Mouse (Mus musculus) liver, embryonic 15.5 days (tissue): ENCODE results near the gene Kit. TPM values are rescaled to one million over a fixed set of nuclear protein-coding genes. Genes with fewer than 3 reads are reported as not detected.
A peak's percentile ranks its signal among the peaks of the same experiment; 100 is the strongest.

Experiments
- ATAC-seq: fragments of 200-750 bp; cut with Nextera tagmentation; 2 replicates; pipeline ENCODE4 v1.8.0; 2017; ENCODE audit warnings: moderate number of reproducible peaks, mild to moderate bottlenecking, moderate library complexity; ENCODE audit not compliant: insufficient read depth
- H3K27ac ChIP-seq: fragments of 300-500 bp; sonication (generic); replicated peaks from 2 replicates; pipeline ENCODE4 v1.5.1; 2015; ENCODE audit warnings: mild to moderate bottlenecking, inconsistent platforms
- H3K27me3 ChIP-seq: fragments of 300-500 bp; sonication (generic); 2 replicates; pipeline ENCODE4 v1.6.1; 2015; ENCODE audit warnings: mild to moderate bottlenecking, inconsistent platforms
- H3K36me3 ChIP-seq: fragments of 300-500 bp; sonication (generic); replicated peaks from 2 replicates; pipeline ENCODE4 v1.6.1; 2015; ENCODE audit warnings: moderate library complexity, mild to moderate bottlenecking, inconsistent platforms
- H3K4me1 ChIP-seq: fragments of 300-500 bp; sonication (generic); replicated peaks from 2 replicates; pipeline ENCODE4 v1.6.1; 2015; ENCODE audit warnings: inconsistent platforms
- H3K4me2 ChIP-seq: fragments of 300-500 bp; sonication (generic); 2 replicates; pipeline ENCODE4 v1.6.1; 2015; ENCODE audit warnings: moderate library complexity, mild to moderate bottlenecking, inconsistent platforms
- H3K4me3 ChIP-seq: fragments of 300-500 bp; sonication (generic); replicated peaks from 2 replicates; pipeline ENCODE4 v1.5.1; 2015; ENCODE audit warnings: mild to moderate bottlenecking, inconsistent platforms
- H3K9ac ChIP-seq: fragments of 300-500 bp; sonication (generic); 2 replicates; pipeline ENCODE4 v1.6.1; 2015; ENCODE audit warnings: moderate library complexity, mild to moderate bottlenecking, inconsistent platforms
- H3K9me3 ChIP-seq: fragments of 300-500 bp; sonication (generic); replicated peaks from 2 replicates; pipeline ENCODE4 v1.6.1; 2016; ENCODE audit warnings: inconsistent platforms
- WGBS: fragments of 180-500 bp; shearing (Covaris S2); methylation state at CpG from one replicate; pipeline ENCODE4 v1.1.7; 2015; ENCODE audit warnings: mixed read lengths; ENCODE audit not compliant: insufficient replicate concordance; 5-methylcytosine and 5-hydroxymethylcytosine counted together
- polyA plus RNA-seq: library from polyadenylated mRNA; unstranded; fragments of >200 nt; fragmentation: Nextera tagmentation; extraction: Ambion mirVana; gene quantifications from 2 replicates; pipeline ENCODE4 v1.2.1, GENCODE M21; 2015

Kit gene
- polyA plus RNA-seq, 1 experiment from 2014 or later: 13.9 TPM

GRCm38 (mm10) chr5:75615000-75615571, 40.4 kb downstream of the Kit start:
- H3K9ac ChIP-seq: no peak overlapping the region
- H3K36me3 ChIP-seq: no peaks in the 10 kb centered on the region
- H3K27ac ChIP-seq: no peak overlapping the region
- H3K4me3 ChIP-seq: no peak overlapping the region
- no peak for ATAC-seq
- H3K4me1 ChIP-seq: no peaks in the 10 kb centered on the region
- H3K27me3 ChIP-seq: no peaks in the 10 kb centered on the region
- H3K4me2 ChIP-seq: no peak overlapping the region
- WGBS: 83% methylated on average over 11 of the region's 11 CpGs
- H3K9me3 ChIP-seq: no peaks in the 10 kb centered on the region

DNA sequence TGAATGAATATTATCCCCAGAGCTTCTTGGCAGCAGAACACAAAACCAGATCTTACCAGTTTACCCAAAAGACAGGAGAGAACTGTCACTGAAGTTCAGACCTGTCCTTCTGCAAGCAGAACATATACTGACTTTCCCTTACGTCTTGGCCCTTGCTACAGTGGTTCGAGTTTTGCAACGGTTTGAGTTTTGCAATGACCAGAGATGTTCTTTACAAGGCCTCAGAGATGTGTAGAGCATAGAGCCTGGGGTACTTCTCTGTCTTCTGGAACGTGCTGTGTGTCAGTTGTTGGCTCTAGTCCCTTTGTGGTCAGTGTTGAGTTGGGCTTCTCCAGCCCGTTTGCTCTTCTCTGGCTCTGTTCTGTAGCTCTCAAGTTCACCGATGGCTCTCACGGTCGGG, 40.9 kb downstream of the Kit start:
- Histone ChIP-seq H3K9ac (no peak overlapping the region), H3K4me1 (no peaks in the 10 kb centered on the region), H3K4me2 (no peak overlapping the region), H3K4me3 (no peak overlapping the region), H3K36me3 (no peaks in the 10 kb centered on the region), H3K27me3 (no peaks in the 10 kb centered on the region), H3K9me3 (no peaks in the 10 kb centered on the region), H3K27ac (no peak overlapping the region)
- 66% methylated on average over 8 of the region's 8 CpGs for WGBS
- ATAC-seq: no peak

DNA sequence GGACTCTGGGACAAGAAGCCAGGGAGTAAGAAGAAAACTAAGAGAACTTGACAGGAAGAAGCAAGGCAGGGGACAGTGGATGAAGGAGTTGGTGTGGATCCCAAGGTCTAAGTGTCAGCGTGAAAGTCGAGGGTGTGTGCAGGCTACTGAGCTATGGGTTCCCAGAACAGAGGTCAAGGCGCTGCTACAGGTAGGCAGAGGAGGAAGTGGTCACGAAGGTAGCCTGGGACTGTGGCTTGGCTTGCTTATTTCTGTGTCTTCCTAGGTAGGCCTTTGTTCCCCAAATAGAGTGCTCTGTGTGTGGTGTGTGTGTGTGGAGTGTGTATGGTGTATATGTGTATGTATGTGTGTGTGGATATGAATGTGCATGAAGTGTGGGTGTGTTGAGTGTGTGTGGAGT, 47.7 kb downstream of the Kit start:
- no peak for ATAC-seq
- H3K4me2 ChIP-seq: no peak overlapping the region
- peaks cover 25% of the 10 kb centered on the region for H3K4me1 ChIP-seq
- H3K36me3 ChIP-seq: no peaks in the 10 kb centered on the region
- H3K9me3 ChIP-seq: no peaks in the 10 kb centered on the region
- no peak overlapping the region for H3K9ac ChIP-seq
- WGBS: 65% methylated on average over 4 of the region's 4 CpGs
- H3K4me3 ChIP-seq: no peak overlapping the region
- no peak overlapping the region for H3K27ac ChIP-seq
- H3K27me3 ChIP-seq: no peaks in the 10 kb centered on the region

DNA sequence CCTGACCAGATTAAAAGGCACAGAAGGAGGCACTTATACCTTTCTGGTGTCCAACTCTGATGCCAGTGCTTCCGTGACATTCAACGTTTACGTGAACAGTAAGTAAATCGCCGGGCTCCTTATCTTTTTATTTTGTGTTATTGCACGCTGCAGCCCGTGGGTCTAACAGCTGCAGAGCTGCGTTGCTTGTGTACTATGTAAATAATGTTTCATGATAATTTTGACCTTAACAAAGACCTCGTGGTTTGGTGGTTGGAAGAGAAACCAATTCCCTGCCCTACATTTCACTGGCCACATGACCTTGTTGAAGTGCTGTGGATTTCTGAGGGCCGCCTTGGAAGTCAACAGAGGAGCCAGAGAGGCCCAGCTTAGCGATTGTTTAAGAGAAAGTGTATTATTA, 48.3 kb downstream of the Kit start:
- Histone ChIP-seq H3K9ac (no peak overlapping the region), H3K27ac (no peak overlapping the region), H3K4me3 (no peak overlapping the region), H3K4me1 (peaks cover 25% of the 10 kb centered on the region), H3K36me3 (no peaks in the 10 kb centered on the region), H3K27me3 (no peaks in the 10 kb centered on the region), H3K4me2 (no peak overlapping the region), H3K9me3 (no peaks in the 10 kb centered on the region)
- WGBS: 45% methylated on average over 11 of the region's 11 CpGs
- no peak for ATAC-seq

GRCm38 (mm10) chr5:75623520-75623919, 48.8 kb downstream of the Kit start:
- no peak for ATAC-seq
- Histone ChIP-seq H3K36me3 (no peaks in the 10 kb centered on the region), H3K4me1 (peaks cover 25% of the 10 kb centered on the region), H3K9ac (no peak overlapping the region), H3K4me3 (no peak overlapping the region), H3K4me2 (peak overlapping the region; percentile 56; the same call in 1 of the 2 replicates), H3K27me3 (no peaks in the 10 kb centered on the region), H3K27ac (no peak overlapping the region), H3K9me3 (no peaks in the 10 kb centered on the region)
- WGBS: 75% methylated on average over 1 of the region's 1 CpGs

DNA sequence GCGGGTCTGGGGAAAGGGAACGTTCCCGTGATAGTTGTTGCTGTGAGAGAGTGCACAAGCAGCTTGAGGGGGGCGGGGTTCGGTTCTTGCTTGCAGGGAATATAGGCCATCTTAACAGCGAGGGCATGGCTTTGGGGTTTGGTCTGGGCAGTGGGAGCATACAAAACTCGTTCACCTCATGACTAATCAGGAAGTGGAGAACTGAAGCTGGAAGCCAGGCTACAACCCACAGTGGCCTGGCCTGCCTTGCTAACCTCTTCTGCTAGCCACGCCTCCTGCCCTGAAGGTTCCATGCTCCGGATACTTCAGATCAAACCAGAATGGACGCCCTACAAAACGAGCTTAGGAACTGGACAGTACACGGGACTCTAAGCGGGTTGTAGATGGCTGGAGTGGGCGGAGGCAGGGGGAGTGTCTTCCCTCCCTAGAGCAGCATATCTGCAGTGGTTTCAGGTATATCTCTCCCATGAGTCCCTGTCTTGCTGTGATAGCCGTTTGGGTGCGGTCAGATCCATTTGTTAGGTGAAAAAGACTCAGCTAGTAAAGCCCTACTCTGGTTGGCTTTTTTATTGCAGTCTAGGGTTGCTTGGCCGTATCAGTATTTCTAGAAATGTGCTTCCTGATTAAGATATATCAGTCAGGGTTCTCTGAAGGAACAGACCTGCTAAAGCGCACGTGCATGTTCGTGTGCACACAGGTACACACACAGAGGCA, 49.4 kb downstream of the Kit start:
- 32% methylated on average over 20 of the region's 20 CpGs for WGBS
- Histone ChIP-seq H3K4me2 (peak overlapping the region; percentile 56), H3K4me1 (peaks cover 25% of the 10 kb centered on the region), H3K9ac (no peak overlapping the region), H3K27ac (no peak overlapping the region), H3K36me3 (no peaks in the 10 kb centered on the region), H3K27me3 (no peaks in the 10 kb centered on the region), H3K9me3 (no peaks in the 10 kb centered on the region), H3K4me3 (peak overlapping the region; percentile 12; the same call in 1 of the 2 replicates)
- ATAC-seq: peak; percentile 87

DNA sequence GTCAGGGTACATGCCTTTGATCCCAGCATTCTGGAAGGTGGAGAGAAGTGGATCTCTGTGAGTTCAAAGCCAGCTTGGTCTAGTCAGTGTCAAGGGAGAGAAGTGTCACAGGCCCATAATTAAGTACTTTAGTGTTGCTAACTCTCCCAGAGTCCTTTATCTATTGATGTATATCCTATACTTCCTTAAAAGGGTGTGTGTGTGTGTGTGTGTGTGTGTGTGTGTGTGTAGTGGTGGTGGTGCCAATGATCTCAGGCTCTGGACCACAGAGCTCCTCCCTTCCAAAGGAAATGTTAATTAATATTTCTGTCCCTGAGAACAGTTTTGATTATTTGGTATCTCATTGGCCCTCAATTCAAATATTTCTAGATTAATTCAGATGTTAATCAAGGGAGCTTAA, 50.3 kb downstream of the Kit start:
- H3K4me2 ChIP-seq: no peak overlapping the region
- ATAC-seq: no peak
- no peak overlapping the region for H3K9ac ChIP-seq
- no peak overlapping the region for H3K27ac ChIP-seq
- H3K4me3 ChIP-seq: no peak overlapping the region
- no peaks in the 10 kb centered on the region for H3K36me3 ChIP-seq
- no peaks in the 10 kb centered on the region for H3K27me3 ChIP-seq
- no peaks in the 10 kb centered on the region for H3K9me3 ChIP-seq
- H3K4me1 ChIP-seq: peaks cover 25% of the 10 kb centered on the region

DNA sequence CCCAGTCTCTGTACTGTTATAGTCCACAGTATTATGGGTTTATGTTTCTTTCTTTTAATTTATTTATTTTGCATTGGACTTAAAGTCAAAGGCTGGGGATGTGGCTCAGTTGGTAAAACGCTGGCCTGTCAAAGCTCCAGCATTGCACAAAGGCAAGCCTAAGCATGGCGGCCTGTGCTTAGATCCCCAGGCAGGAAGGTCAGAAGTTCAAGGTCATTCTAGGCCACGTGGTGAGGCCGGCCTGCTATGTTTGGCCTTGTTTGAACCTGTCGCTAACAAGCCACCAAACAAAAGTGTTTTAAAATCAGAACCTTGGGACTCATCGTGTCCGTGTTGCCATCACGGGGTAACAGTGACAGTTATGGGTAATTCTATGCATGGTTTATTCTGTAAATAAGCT, 51.6 kb downstream of the Kit start:
- WGBS: 74% methylated on average over 8 of the region's 8 CpGs
- H3K4me3 ChIP-seq: no peak overlapping the region
- no peaks in the 10 kb centered on the region for H3K36me3 ChIP-seq
- no peak overlapping the region for H3K27ac ChIP-seq
- no peak overlapping the region for H3K9ac ChIP-seq
- H3K4me2 ChIP-seq: no peak overlapping the region
- no peak for ATAC-seq
- no peaks in the 10 kb centered on the region for H3K27me3 ChIP-seq
- no peaks in the 10 kb centered on the region for H3K9me3 ChIP-seq
- H3K4me1 ChIP-seq: peaks cover 25% of the 10 kb centered on the region

- Histone ChIP-seq H3K4me2 (no peak overlapping the region), H3K9me3 (no peaks in the 10 kb centered on the region), H3K27me3 (no peaks in the 10 kb centered on the region), H3K27ac (no peak overlapping the region), H3K36me3 (0 out of 2 replicates have a peak, but pooled peaks cover 3% of the 10 kb centered on the region), H3K9ac (no peak overlapping the region), H3K4me3 (no peak overlapping the region), H3K4me1 (peaks cover 25% of the 10 kb centered on the region)
- WGBS: 66% methylated on average over 6 of the region's 6 CpGs
- no peak for ATAC-seq
Observed at GRCm38 (mm10) chr5:75626703-75627102, 52.0 kb downstream of the Kit start.

DNA sequence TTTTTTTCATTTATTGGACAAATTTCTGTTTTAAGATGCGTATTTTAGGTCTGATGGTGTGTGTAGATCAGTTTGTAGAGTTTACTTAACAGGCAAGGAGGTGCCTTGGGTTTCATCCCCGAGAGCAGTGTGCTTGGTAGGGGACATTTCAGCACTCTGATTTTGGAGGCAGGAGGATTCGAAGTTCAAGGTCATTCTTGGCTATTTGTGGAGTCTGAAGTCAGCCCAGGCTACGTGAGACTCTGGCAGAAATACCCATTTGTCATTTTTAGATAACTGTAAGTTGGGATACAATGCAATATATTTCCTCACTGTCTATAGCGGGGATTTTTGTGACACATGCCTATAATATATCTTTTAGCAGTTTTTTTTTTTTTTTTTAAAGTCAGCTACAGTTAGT, 57.5 kb downstream of the Kit start:
- no peaks in the 10 kb centered on the region for H3K9me3 ChIP-seq
- ATAC-seq: no peak
- H3K27me3 ChIP-seq: no peaks in the 10 kb centered on the region
- H3K36me3 ChIP-seq: 0 out of 2 replicates have a peak, but pooled peaks cover 3% of the 10 kb centered on the region
- no peak overlapping the region for H3K4me2 ChIP-seq
- peaks cover 10% of the 10 kb centered on the region; the same call in 1 of the 2 replicates for H3K4me1 ChIP-seq
- no peak overlapping the region for H3K4me3 ChIP-seq
- no peak overlapping the region for H3K9ac ChIP-seq
- WGBS: 59% methylated on average over 5 of the region's 5 CpGs
- H3K27ac ChIP-seq: no peak overlapping the region

DNA sequence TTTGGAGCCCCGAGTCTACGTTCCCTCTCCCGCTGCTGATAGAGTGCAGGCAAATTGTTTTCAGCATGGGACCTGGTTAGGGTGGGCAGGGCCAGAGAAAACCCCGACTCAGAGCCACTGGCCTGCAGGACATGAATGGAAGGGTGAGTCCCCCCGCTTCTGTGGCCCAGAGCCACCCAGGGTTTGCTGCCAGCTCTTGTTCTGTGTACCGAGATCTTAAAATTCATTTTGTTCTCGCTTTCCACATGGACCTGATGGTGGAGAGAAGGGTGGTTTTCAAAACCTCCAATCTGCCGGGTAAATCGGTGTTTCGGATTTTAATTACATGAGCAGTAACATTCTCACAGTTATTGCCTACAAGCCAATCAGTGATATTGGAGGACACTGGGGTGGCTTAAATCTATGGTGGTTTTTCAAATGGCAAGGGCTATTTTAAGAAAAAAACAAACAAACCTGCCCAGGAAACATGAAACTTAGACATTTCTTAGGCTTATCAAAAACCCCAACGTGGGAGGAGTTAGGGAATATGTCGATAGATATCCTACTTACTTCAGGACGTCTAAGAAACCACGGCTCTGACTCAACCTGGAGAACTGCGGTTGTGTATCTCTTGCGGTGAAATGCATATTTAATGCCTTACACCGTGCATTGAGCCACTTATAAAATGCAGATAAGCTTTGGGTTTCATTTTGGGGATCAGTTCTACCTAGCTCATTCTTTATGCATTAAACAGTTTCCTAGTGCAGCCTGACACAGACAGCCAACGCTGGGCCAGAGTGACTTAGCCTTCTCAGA, 58.3 kb downstream of the Kit start:
- WGBS: 49% methylated on average over 18 of the region's 18 CpGs
- H3K9ac ChIP-seq: no peak overlapping the region
- H3K4me2 ChIP-seq: no peak overlapping the region
- no peak overlapping the region for H3K27ac ChIP-seq
- H3K4me1 ChIP-seq: peaks cover 10% of the 10 kb centered on the region; the same call in 1 of the 2 replicates
- H3K27me3 ChIP-seq: no peaks in the 10 kb centered on the region
- no peaks in the 10 kb centered on the region for H3K9me3 ChIP-seq
- no peak overlapping the region for H3K4me3 ChIP-seq
- ATAC-seq: no peak
- H3K36me3 ChIP-seq: 0 out of 2 replicates have a peak, but pooled peaks cover 3% of the 10 kb centered on the region
